Mouse (Mus musculus) layer of hippocampus, postnatal 14 days (tissue): ENCODE data around the gene Saa2. TPM values are rescaled to one million over a fixed set of nuclear protein-coding genes. Genes with fewer than 3 reads are reported as not detected.
"Not testable (repeated sequence)": the region's sequence is repeated elsewhere in the genome, so short reads cannot be mapped to it uniquely, and the experiment has no call there.

ENCODE experiments used
- DNase-seq, 2 experiments: peaks; one replicate each; pipeline ENCODE4 v3.0.0; 2021 to 2022; ENCODE audit warnings: low spot score in 2 of 2, mixed read lengths in 1 of 2
- long read RNA-seq, 2 experiments: library from polyadenylated mRNA; stranded (forward); transcript quantifications; one replicate each; pipeline ENCODE4 v2.0.0; 2021
- total RNA-seq, 2 experiments: library from RNA; stranded (reverse); gene quantifications; 2 replicates each; pipeline ENCODE4 v1.2.3; 2021

The Saa2 gene
- not detected for total RNA-seq
- long read RNA-seq, experiment 1 = 0 reads
- long read RNA-seq, experiment 2 = 0 reads

- DNase-seq = no peak
Measured at GRCm38 (mm10) chr7:46751490-46751889, at the start of gene Saa2. Gene Saa2 (plus strand): TSS chr7:46751790.

DNA sequence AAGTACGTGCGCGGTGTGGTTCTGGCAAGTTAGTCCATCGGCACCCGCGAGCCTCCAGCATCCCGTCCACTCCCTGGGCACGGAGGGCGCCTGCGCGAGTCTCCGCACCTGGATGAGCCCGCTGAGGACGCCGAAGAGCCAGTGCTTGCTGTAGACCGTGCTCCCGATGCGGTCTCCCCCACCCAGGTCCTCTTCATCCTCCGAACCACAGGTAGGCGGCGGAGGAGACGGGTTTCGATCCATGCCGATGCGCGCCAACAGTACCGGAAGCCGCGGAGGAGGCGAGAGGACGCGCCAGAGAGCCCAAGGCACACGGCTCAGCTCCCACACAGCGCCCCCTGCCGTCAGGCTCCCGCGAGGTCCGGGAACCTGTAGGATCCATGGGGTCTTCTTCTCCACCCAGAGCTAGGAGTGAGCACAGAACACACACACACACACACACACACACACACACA lies 41.2 kb upstream of the Saa2 start, which contains the start of gene Saal1:
Gene Saal1 (minus strand): TSS at position 291 of the 455 bp plus-strand sequence.
- DNase-seq = peak; percentile 80 to 82

GRCm38 (mm10) chr7:46712250-46712649 lies 39.3 kb upstream of the Saa2 start:
- DNase-seq = no peak

DNA sequence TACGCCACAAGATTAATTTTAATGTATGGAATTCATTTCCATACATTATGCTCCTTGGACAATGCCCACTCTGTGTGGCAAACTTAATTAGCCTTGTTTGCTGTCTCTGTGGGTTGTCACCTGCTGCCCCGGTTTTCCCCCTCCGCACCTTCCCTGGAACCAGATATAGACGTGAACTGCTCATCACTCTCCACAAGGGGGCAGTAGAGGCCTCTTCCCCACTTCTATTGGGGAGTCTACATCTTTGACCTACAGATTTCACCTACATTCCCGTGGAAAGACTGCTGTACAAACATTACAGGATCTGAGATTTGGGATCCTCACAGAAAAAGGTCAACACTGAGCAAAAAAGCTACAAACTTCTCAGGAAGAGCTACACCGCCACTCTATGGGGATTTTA lies 37.1 kb upstream of the Saa2 start:
- DNase-seq = peak; percentile 50 to 66

- DNase-seq = no peak
Measured at GRCm38 (mm10) chr7:46715600-46715999, 36.0 kb upstream of the Saa2 start, which contains the start of gene Saa3. Gene Saa3 (minus strand): TSS chr7:46715700.

GRCm38 (mm10) chr7:46716897-46717296 lies 34.7 kb upstream of the Saa2 start:
- no peak for DNase-seq

- DNase-seq = peak; percentile 23 to 30
Measured at GRCm38 (mm10) chr7:46718591-46719270, 32.9 kb upstream of the Saa2 start.

DNA sequence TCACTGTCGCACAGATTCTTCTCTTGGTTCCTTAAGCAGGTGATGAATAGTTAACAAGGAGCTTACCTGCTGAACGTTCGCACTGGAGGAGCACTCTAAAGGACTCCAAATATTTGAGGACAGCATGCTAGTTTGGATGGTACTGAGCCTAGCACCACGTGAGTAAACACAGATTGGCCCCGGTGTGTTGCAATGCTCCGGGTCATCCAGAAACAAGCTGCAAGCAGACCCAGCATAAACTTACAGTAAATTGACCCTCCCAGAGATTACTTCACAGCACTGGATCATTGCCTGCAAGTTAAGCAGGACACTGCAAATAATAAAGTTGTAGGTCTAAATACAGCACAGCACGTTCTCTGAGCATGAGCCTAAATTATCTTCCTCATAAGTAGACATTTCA lies 32.1 kb upstream of the Saa2 start:
- DNase-seq = no peak

GRCm38 (mm10) chr7:46720460-46720859 lies 31.1 kb upstream of the Saa2 start:
- no peak for DNase-seq

GRCm38 (mm10) chr7:46723354-46723753 lies 28.2 kb upstream of the Saa2 start:
- no peak for DNase-seq

GRCm38 (mm10) chr7:46723849-46724248 lies 27.7 kb upstream of the Saa2 start:
- DNase-seq = no peak

DNA sequence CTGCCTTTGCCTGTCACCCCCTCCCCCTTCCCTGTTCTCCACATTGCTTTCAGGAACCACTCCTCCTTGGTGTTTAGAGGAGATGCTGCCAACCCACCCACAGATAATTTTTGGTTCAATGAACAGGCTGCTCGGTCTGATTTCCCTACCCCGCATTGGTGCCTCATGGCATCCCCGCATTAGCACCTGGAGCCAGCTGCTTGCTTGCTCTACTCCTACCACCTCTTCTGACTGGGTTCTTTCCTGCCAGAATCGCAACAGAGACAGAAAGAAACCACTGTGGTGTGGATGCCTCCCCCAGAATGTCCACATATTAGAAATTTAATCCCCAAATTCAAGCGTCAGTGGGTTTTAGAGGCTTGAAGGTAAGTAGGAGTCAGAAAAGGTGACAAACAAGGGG lies 27.2 kb upstream of the Saa2 start:
- DNase-seq = no peak

DNA sequence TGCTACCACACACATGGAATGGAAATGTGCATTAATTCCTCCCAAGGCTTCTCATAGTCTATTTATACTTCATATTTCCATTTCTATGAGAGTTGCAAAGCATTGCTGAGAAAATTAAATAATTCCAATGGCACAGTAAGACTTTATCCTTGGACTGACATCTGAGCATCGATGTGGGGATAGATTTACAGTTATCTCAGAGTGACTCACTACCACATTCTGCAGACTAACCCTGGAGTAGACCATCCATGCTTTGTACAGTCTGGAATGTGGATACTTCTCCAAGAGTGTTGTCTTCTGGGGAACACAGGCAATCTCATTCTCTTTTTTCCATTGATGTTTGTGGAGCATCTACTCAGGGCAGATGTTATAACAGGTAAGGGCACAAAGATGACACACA lies 24.0 kb upstream of the Saa2 start:
- no peak for DNase-seq

DNA sequence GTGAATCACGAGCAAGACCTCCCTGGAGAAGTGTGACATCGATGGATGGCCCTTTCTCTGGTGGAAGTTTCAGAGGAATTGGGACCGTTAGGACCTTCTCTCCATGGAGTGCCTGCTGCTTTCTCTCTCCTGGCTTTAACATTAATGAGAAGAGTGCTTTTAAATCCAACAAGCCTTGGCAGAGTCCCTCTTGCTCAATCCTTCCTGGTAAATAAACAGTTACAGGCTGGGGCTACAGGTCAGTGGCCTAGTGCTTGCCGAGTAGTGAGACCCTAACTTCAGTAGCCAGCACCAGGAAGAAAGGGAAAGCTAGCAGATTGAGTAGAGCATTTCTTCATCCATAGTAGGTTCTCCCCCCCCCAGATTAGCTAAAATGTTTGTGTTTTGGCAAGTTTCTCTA lies 19.1 kb upstream of the Saa2 start, which contains the start of gene Saa4:
Gene Saa4 (minus strand): TSS at position 146 of the 400 bp plus-strand sequence.
- DNase-seq = no peak

GRCm38 (mm10) chr7:46734983-46735382 lies 16.6 kb upstream of the Saa2 start:
- DNase-seq = no peak

DNA sequence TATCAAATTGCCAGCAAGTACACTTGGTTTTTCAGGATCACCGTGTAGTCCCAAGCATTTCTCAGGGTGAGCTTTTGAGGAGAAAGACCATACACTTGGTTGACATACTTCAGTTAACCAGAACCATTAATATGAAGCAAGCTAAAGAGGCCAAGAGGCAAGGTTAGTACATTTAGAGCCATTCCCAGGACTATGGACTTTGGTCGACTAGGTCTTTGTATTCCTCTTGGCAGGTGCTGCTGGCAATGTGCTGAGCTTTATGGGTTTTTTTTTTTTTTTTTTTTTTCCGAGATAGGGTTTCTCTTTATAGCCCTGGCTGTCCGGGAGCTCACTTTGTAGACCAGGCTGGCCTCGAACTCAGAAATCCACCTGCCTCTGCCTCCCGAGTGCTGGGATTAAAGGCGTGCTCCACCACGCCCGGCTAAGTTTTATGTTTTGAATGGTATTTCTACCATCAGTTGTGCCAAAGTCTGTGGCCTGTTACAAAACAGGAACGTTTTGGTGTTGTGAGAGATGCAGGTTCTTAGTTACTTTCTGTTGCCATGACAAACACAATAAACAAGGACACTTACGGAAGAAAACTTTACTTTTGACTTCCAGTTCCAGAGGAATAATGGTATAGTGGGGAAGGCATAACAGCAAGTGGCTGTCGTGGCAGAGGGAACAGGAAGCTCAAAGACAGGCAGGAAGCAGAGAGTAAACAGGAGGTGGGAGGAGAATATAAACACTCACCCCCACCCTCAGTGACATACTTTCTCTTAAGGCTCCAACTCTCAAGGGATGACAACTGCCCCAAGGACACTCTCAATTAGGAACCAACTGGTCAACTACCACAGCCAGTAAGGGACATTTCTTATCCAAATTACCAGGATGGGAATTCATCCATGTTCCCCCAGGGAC lies 12.8 kb upstream of the Saa2 start:
- no peak for DNase-seq

DNA sequence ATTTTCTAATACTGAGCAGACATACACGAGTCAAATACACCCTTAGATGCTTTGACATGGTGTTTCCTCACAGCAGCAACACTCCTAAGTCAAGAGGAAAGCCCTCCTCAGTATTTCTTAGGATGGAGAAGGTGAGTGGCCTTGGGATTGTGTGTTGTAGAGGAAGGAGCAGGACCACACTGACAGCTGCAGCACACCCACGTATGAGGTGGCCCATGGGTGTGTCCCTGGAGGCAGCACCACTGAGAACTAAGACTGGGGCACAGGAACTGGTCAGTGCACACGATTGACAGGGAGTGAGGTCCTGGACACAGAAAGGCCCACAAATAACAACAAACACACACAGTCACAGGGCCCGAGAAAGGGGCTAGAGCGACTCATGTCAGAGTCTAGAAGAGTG lies 11.5 kb upstream of the Saa2 start:
- not testable (repeated sequence) for DNase-seq

- DNase-seq = not testable (repeated sequence)
Measured at GRCm38 (mm10) chr7:46742880-46743279, 8.7 kb upstream of the Saa2 start, which contains the start of gene Saa1. Gene Saa1 (minus strand): TSS chr7:46742980.

DNA sequence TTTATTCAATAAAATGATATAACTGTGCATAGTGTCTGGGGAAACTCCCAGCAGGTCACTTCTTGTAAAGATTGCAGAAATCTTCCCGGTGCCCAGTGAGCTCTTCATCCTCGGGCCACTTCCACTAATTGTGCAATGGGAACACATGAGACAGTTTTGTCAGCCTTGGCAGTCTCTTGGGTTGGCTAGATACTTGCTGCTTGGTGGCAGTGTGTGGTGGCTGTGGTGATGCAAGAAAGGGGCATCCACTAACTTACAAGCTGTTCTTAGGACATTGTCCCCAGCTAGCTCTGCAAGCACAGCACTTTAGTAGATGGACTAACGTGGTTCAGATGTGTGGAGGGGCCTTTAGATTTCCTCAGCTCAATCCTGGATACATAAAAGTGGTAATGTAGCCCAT lies 5.8 kb upstream of the Saa2 start:
- DNase-seq = no peak

- DNase-seq = no peak
Measured at GRCm38 (mm10) chr7:46746381-46746780, 5.2 kb upstream of the Saa2 start.

DNA sequence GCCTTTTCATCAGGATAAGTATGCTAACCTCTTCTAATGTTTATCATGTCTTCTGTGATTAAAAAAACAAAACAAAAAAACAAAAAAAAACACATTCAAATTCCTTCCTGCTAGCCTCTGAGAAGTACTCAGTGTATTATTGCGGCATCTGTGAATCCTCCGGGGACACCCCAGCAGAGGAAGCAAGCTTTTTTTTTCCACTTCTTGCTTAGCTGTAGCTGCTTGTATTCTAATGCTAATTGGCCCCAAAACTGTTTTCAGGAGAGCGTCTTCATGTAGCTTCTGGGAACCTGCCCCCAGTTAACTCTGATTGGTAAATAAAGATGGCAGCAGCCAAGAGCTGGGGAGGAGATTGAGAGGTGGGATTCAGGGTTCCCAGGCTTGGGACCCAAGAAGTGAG lies 3.1 kb upstream of the Saa2 start:
- DNase-seq = no peak
